Mouse (Mus musculus) cerebellum, adult 2 months (tissue): ENCODE measurements around the gene Dpp8.

Experiments used
- CTCF ChIP-seq: fragments of 200-500 bp; IDR thresholded peaks from 2 replicates; pipeline ENCODE4 v1.5.1; 2011; ENCODE audit warnings: low read depth, mild to moderate bottlenecking, control low read depth, low read length, moderate library complexity, borderline replicate concordance; ENCODE audit not compliant: insufficient read depth
- POLR2A ChIP-seq: fragments of 200-500 bp; IDR thresholded peaks from 2 replicates; pipeline ENCODE4 v1.6.1; 2011; ENCODE audit warnings: low read length, control low read depth, borderline replicate concordance; ENCODE audit not compliant: insufficient read depth

- TF ChIP-seq CTCF = no peak
- TF ChIP-seq POLR2A = no peak
Observed at GRCm38 (mm10) chr9:65021887-65022579, 10.2 kb upstream of the Dpp8 start.
